Mouse (Mus musculus) right cerebral cortex, postnatal 36 days (tissue): Measurements from ENCODE around the gene Nepro.

Experiments used
- DNase-seq, 2 experiments: peaks; one replicate each; pipeline ENCODE4 v3.0.0; 2022; ENCODE audit warnings: low spot score in 2 of 2, mixed read lengths in 1 of 2

Nepro gene

GRCm38 (mm10) chr16:44724083-44724787 is at the start of gene Nepro:
Nepro (plus strand) TSS chr16:44724301.
- peak; percentile 92 for DNase-seq

GRCm38 (mm10) chr16:44676357-44676756 is 47.7 kb upstream of the Nepro start:
- DNase-seq: no peak

DNA sequence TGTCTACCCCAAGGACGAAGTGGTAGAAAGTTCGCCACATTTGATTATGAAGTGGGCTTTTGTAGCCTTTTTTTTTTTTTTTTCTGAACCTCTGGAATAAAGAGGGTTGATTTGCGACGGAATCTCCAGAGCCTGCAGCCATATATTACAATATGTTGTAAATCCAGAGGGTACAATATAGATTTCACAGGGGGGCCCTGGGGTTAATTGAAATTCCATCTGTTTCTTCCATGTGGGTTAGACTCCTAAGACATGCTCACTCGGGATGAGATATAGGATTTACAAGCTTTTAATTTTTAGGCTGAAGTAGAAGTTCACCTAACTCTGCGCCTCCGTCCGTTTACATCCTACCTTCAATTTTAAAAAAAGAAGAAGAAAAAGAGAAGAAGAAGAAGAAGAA is 45.0 kb upstream of the Nepro start:
- DNase-seq: no peak

DNA sequence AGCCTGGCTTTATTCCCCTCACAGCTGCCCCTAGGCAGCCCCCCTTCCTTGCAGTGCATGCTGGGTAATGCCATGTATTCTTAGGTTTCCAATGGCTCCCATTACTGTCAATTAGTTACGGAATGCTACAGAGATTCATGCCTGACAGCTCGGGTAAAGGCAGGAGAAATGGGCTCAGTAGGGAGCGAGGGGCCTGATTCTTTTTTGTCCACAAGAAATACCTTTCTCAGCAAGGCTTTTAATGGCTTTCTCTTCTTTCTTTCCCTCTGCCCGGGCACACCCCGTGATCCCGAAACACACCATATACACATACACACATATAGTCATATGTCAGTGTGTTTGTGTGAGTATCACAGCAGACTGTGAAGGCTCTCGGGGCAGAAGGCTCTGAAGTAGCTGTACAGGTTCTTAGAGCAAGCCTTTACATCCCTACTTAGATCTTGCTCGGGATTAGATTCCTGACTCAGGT is 44.6 kb upstream of the Nepro start:
- no peak for DNase-seq

- DNase-seq: peak; percentile 11 to 56
These were observed 43.2 kb upstream of the Nepro start for GRCm38 (mm10) chr16:44680756-44681498.

DNA sequence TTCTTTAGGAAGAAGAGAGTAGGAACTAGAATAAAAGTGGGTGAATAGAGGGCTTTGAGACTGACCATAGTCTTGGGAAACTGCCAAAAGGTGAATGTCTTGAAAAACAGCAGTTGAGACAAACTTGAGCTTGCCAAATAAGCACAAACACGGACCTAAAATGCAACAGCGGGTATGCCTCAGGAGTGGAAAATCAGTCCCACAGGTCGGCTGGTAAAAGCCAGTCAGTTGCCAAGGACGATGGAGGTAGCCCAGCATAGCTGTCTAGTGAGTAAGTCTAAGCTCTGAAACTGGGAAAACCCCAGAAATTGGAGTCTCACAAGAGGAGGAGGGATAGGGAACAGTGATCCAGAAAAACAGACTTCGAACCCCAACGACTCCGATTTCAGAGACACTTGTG is 39.5 kb upstream of the Nepro start:
- no peak for DNase-seq

DNA sequence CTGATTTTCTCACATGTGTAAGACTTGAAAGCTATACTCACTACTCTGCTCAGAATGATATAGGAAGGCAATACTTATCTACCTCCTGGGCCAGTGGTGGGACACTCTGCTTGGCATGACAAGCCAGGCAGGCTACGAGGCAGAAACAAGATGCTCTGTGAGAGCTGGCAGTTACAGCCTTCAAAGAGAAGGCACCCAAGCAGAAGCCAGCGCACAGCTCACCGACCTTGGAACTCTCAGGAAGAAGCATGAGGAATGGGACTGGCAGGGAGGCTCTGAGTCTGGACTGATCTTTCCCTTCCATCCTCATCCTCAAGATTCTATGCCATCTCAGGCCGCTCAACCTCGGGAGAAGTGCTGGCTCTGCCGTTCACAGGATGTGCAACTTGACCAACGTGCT is 38.7 kb upstream of the Nepro start:
- no peak for DNase-seq

GRCm38 (mm10) chr16:44686991-44687718 is 36.9 kb upstream of the Nepro start:
- no peak for DNase-seq

- no peak for DNase-seq
These were observed 36.2 kb upstream of the Nepro start for GRCm38 (mm10) chr16:44687719-44688420.

- DNase-seq: no peak
These were observed 35.6 kb upstream of the Nepro start for GRCm38 (mm10) chr16:44688507-44688906.

DNA sequence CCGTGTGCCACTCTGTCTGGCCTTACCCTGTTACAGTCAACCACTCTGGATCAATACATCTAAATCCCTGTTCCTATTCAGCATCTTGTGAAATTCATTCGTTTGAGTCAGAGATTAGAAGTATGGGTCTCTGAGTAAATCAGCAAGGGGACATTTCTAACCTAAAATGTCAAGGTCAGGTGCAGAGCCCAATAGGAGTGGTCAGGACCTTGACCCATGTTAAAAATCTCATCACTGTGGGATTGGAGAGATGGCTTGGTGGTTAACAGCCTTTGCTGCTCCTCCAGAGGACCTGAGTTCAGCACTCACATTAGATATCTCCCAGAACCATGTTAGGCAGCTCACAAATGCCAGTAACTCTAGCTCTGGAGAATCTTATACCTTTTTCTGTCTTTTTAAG is 33.6 kb upstream of the Nepro start:
- no peak for DNase-seq

DNA sequence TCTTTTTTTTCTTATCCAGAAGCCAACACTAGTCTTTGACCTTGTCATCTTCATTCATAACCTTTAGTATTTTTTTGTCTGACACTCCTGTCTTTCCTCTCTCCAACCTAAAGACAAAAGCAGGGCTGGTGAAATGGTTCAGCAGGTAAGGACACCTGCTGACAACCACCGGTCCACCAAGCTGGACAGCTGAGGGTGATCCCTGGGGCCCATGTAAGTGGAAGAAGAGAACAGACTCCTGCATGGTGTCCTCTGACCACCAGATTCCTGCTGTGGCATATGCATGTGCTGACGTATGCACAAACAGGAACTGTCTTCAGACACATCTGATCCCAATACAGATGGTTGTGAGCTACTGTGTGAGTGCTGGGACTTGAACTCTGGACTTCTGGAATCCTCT is 33.0 kb upstream of the Nepro start:
- DNase-seq: no peak

GRCm38 (mm10) chr16:44691561-44692141 is 32.5 kb upstream of the Nepro start:
- peak; percentile 36 to 51 for DNase-seq

DNA sequence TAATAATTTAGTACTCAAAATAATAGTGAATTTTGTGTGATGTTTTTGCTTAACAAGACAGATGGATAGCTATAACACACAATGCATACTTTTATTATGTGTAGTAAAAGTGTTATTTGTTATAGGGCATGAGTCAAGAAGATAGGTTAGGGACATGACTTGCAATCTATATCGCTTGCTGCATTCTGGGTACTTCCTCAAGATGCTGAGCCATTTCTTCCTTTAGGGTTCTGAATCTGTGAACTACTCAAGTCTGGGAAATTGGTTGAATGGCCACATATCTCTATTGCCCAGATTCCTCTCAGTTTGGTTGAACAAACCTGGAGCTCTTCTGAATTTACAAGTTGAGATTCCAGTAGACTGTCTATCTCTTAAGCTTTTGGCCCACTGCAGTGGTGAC is 31.6 kb upstream of the Nepro start:
- DNase-seq: no peak

GRCm38 (mm10) chr16:44693695-44694094 is 30.4 kb upstream of the Nepro start:
- DNase-seq: no peak

- DNase-seq: no peak
These were observed 28.8 kb upstream of the Nepro start for GRCm38 (mm10) chr16:44695214-44695858.

DNA sequence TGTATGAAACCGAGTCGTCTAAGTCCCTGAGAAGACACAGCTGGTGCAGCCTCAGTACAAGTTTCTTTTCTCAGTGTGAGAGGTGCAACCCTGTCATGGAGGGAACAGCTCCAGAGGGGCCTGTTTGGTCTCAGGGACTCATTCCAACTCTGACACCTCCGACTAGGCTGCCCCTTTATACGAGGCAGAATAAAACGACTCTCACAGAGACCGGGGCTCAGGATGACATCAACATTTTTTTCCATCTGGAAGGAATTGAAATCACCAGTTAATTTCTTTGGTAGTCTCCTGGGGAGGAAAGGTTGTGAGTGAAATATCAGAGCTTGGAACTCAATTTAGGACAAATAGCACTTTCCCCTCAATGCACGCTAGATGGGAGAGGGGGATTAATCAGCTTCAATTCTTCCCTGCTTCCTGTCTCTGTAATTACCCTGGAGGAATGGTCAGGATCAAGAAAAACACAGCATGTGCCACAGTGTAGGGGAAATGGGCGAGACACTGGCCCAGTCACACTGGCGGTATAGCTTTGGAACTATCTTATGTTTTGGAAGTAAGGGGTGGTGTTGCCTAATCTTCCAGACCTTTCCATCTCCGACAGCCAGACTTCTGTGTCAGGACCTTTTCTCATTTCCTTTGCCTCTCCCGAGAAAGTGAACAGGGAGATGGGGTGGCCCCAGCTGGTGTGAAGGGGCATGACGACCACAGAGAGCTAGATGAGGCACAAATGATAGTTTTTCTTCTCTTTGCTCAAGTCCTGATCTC is 28.1 kb upstream of the Nepro start:
- DNase-seq: no peak

DNA sequence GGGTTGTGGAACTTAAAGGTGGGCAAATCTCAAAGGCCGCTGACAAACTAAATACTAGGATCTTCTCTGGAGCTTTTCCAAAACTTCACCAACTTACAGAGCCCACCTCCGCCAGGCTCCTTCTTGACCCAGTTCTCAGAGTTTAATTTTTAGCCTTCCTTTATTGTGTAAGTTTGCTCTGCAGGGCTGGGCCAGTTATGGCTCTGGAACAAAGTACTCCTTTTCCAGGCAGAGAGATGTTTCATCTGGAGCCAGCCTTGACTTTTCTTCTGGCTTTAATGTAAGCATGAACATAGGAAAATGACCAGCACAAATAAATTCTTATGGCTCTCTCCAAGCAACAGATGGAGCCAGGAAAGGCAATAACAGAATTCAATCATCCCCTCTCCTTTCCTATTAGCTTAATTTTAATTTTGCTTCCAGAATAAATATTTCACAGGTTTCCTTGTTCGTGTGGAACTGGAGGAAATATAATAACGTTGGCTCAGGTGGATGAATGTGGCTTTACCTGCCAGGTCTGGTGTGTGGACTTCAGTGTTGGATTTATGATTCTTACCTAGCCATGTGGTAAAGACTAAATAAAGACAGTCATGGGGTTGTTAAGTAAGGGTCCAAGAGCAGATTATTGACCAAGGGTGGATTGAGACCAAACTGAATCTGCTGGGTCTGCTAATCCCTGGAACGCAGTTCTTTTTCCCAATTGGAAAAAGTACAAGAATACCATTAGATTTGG is 26.5 kb upstream of the Nepro start:
- DNase-seq: no peak

- DNase-seq: no peak
These were observed 22.9 kb upstream of the Nepro start for GRCm38 (mm10) chr16:44701155-44701554.

DNA sequence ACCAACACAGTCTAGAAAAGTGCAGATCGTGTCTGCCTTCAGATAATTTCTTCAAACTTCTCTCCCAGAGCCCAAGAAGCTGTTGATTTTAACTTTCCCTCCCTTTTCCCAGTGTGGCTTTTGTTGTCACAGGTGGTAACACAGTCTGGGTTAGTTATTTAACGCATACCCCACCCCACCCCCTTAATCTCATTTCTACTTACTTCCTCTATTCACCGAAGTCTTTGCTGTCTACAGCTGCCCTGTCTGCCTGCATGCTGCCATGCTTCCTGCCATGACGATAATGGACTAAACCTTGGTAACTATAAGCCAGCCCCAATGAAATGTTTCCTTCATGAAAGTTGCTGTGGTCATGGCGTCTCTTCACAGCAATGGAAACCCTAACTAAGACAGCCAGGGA is 21.8 kb upstream of the Nepro start:
- DNase-seq: no peak
